Mouse (Mus musculus): ENCODE measurements around the gene Map2k5. TPM values are rescaled to one million over a fixed set of nuclear protein-coding genes. Genes with fewer than 3 reads are reported as not detected.

Gene Map2k5
- polyA plus RNA-seq, 1 experiment, result 23.1 TPM

GRCm38 (mm10) chr9:63201376-63202323 lies 176.1 kb downstream of the Map2k5 start:
- H3K4me3 ChIP-seq (ENCODE audit: insufficient read depth, low read depth, low read length), result no peak overlapping the region
- no peak overlapping the region for H3K27ac ChIP-seq (replicated peaks; ENCODE audit: low read depth, low read length)
- peaks cover 6% of the 10 kb centered on the region for H3K4me1 ChIP-seq (ENCODE audit: control insufficient read depth, insufficient read depth, insufficient read length, low read length)

GRCm38 (mm10) chr9:63197252-63197651 lies 180.4 kb downstream of the Map2k5 start:
- Histone ChIP-seq H3K4me1 (ENCODE audit: control insufficient read depth, insufficient read depth, insufficient read length, low read length) (peaks cover 6% of the 10 kb centered on the region), H3K4me3 (ENCODE audit: insufficient read depth, low read depth, low read length) (no peak overlapping the region), H3K27ac (replicated peaks; ENCODE audit: low read depth, low read length) (no peak overlapping the region)

GRCm38 (mm10) chr9:63196114-63196682 lies 181.5 kb downstream of the Map2k5 start:
- Histone ChIP-seq H3K4me1 (ENCODE audit: control insufficient read depth, insufficient read depth, insufficient read length, low read length) (peaks cover 6% of the 10 kb centered on the region), H3K4me3 (ENCODE audit: insufficient read depth, low read depth, low read length) (no peak overlapping the region), H3K27ac (replicated peaks; ENCODE audit: low read depth, low read length) (no peak overlapping the region)

GRCm38 (mm10) chr9:63195523-63195922 lies 182.2 kb downstream of the Map2k5 start:
- Histone ChIP-seq H3K27ac (replicated peaks; ENCODE audit: low read depth, low read length) (no peak overlapping the region), H3K4me3 (ENCODE audit: insufficient read depth, low read depth, low read length) (no peak overlapping the region), H3K4me1 (ENCODE audit: control insufficient read depth, insufficient read depth, insufficient read length, low read length) (peaks cover 6% of the 10 kb centered on the region)

- Histone ChIP-seq H3K4me1 (ENCODE audit: control insufficient read depth, insufficient read depth, insufficient read length, low read length) (peaks cover 6% of the 10 kb centered on the region), H3K27ac (replicated peaks; ENCODE audit: low read depth, low read length) (no peak overlapping the region), H3K4me3 (ENCODE audit: insufficient read depth, low read depth, low read length) (no peak overlapping the region)
Observed at GRCm38 (mm10) chr9:63194791-63195190, 182.9 kb downstream of the Map2k5 start.

GRCm38 (mm10) chr9:63192809-63193208 lies 184.9 kb downstream of the Map2k5 start:
- Histone ChIP-seq H3K4me3 (ENCODE audit: insufficient read depth, low read depth, low read length) (no peak overlapping the region), H3K27ac (replicated peaks; ENCODE audit: low read depth, low read length) (no peak overlapping the region), H3K4me1 (ENCODE audit: control insufficient read depth, insufficient read depth, insufficient read length, low read length) (peaks cover 4% of the 10 kb centered on the region)

- no peak overlapping the region for H3K4me3 ChIP-seq (ENCODE audit: insufficient read depth, low read depth, low read length)
- H3K4me1 ChIP-seq (ENCODE audit: control insufficient read depth, insufficient read depth, insufficient read length, low read length), result no peaks in the 10 kb centered on the region
- no peak overlapping the region for H3K27ac ChIP-seq (replicated peaks; ENCODE audit: low read depth, low read length)
Observed at GRCm38 (mm10) chr9:63187310-63187709, 190.4 kb downstream of the Map2k5 start.

- Histone ChIP-seq H3K4me1 (ENCODE audit: control insufficient read depth, insufficient read depth, insufficient read length, low read length) (no peaks in the 10 kb centered on the region), H3K27ac (replicated peaks; ENCODE audit: low read depth, low read length) (no peak overlapping the region), H3K4me3 (ENCODE audit: insufficient read depth, low read depth, low read length) (no peak overlapping the region)
Observed at GRCm38 (mm10) chr9:63185249-63185648, 192.5 kb downstream of the Map2k5 start.

GRCm38 (mm10) chr9:63183864-63184263 lies 193.8 kb downstream of the Map2k5 start:
- Histone ChIP-seq H3K27ac (replicated peaks; ENCODE audit: low read depth, low read length) (no peak overlapping the region), H3K4me3 (ENCODE audit: insufficient read depth, low read depth, low read length) (no peak overlapping the region), H3K4me1 (ENCODE audit: control insufficient read depth, insufficient read depth, insufficient read length, low read length) (no peaks in the 10 kb centered on the region)

- Histone ChIP-seq H3K27ac (replicated peaks; ENCODE audit: low read depth, low read length) (no peak overlapping the region), H3K4me1 (ENCODE audit: control insufficient read depth, insufficient read depth, insufficient read length, low read length) (no peaks in the 10 kb centered on the region), H3K4me3 (ENCODE audit: insufficient read depth, low read depth, low read length) (no peak overlapping the region)
Observed at GRCm38 (mm10) chr9:63182306-63182960, 195.3 kb downstream of the Map2k5 start.

GRCm38 (mm10) chr9:63181337-63182178 lies 196.1 kb downstream of the Map2k5 start:
- Histone ChIP-seq H3K27ac (replicated peaks; ENCODE audit: low read depth, low read length) (no peak overlapping the region), H3K4me1 (ENCODE audit: control insufficient read depth, insufficient read depth, insufficient read length, low read length) (no peaks in the 10 kb centered on the region), H3K4me3 (ENCODE audit: insufficient read depth, low read depth, low read length) (no peak overlapping the region)

GRCm38 (mm10) chr9:63178296-63178695 lies 199.4 kb downstream of the Map2k5 start:
- Histone ChIP-seq H3K27ac (replicated peaks; ENCODE audit: low read depth, low read length) (no peak overlapping the region), H3K4me3 (ENCODE audit: insufficient read depth, low read depth, low read length) (no peak overlapping the region), H3K4me1 (ENCODE audit: control insufficient read depth, insufficient read depth, insufficient read length, low read length) (no peaks in the 10 kb centered on the region)

- no peaks in the 10 kb centered on the region for H3K4me1 ChIP-seq (ENCODE audit: control insufficient read depth, insufficient read depth, insufficient read length, low read length)
- H3K4me3 ChIP-seq (ENCODE audit: insufficient read depth, low read depth, low read length), result no peak overlapping the region
- no peak overlapping the region for H3K27ac ChIP-seq (replicated peaks; ENCODE audit: low read depth, low read length)
Observed at GRCm38 (mm10) chr9:63174001-63174721, 203.5 kb downstream of the Map2k5 start.

- no peak overlapping the region for H3K4me3 ChIP-seq (ENCODE audit: insufficient read depth, low read depth, low read length)
- H3K27ac ChIP-seq (replicated peaks; ENCODE audit: low read depth, low read length), result no peak overlapping the region
- no peaks in the 10 kb centered on the region for H3K4me1 ChIP-seq (ENCODE audit: control insufficient read depth, insufficient read depth, insufficient read length, low read length)
Observed at GRCm38 (mm10) chr9:63171951-63172350, 205.8 kb downstream of the Map2k5 start.

All from brown adipose tissue, adult 24 weeks (tissue).